Mouse (Mus musculus) heart, postnatal 0 days (tissue): ENCODE data around the gene Mpzl2. TPM values are rescaled to one million over a fixed set of nuclear protein-coding genes. Genes with fewer than 3 reads are reported as not detected.
A peak's percentile ranks its signal among the peaks of the same experiment; 100 is the strongest.

Source experiments
- ATAC-seq: fragments of 200-750 bp; cut with Nextera tagmentation; 2 replicates; pipeline ENCODE4 v1.8.0; 2017; ENCODE audit warnings: low read depth, moderate number of reproducible peaks, moderate library complexity; ENCODE audit not compliant: insufficient read depth
- DNase-seq: peaks from one replicate; pipeline ENCODE4 v3.0.0-alpha.2; 2016; ENCODE audit warnings: low spot score
- H3K27ac ChIP-seq: fragments of 300-500 bp; sonication (generic); 2 replicates; pipeline ENCODE4 v1.5.1; 2014; ENCODE audit warnings: low read depth, mild to moderate bottlenecking
- H3K27me3 ChIP-seq: fragments of 300-500 bp; sonication (generic); 2 replicates; pipeline ENCODE4 v1.6.1; 2014; ENCODE audit warnings: low read length, mixed read lengths; ENCODE audit not compliant: control insufficient read depth, insufficient read depth
- H3K36me3 ChIP-seq: fragments of 300-500 bp; sonication (generic); replicated peaks from 2 replicates; pipeline ENCODE4 v1.6.1; 2014; ENCODE audit warnings: low read length, mixed read lengths; ENCODE audit not compliant: control insufficient read depth, insufficient read depth
- H3K4me1 ChIP-seq: fragments of 300-500 bp; sonication (generic); 2 replicates; pipeline ENCODE4 v1.6.1; 2014; ENCODE audit warnings: antibody characterized with exemption; ENCODE audit not compliant: control insufficient read depth, insufficient read depth
- H3K4me2 ChIP-seq: fragments of 300-500 bp; sonication (generic); 2 replicates; pipeline ENCODE4 v1.6.1; 2014; ENCODE audit warnings: low read depth, mild to moderate bottlenecking, low read length, moderate library complexity
- H3K4me3 ChIP-seq: fragments of 300-500 bp; sonication (generic); 2 replicates; pipeline ENCODE4 v1.5.1; 2014; ENCODE audit warnings: low read depth, low read length
- H3K9ac ChIP-seq: fragments of 300-500 bp; sonication (generic); replicated peaks from 2 replicates; pipeline ENCODE4 v1.6.1; 2014; ENCODE audit warnings: low read depth, low read length, mixed read lengths
- H3K9me3 ChIP-seq: fragments of 300-500 bp; sonication (generic); replicated peaks from 2 replicates; pipeline ENCODE4 v1.6.1; 2016; ENCODE audit warnings: low read length; ENCODE audit not compliant: control insufficient read depth
- CTCF ChIP-seq: IDR thresholded peaks from 2 replicates; pipeline ENCODE4 v1.5.1; 2016; ENCODE audit warnings: antibody characterized with exemption, control low read depth, low read depth
- EP300 ChIP-seq: IDR thresholded peaks from 2 replicates; pipeline ENCODE4 v1.6.1; 2016; ENCODE audit warnings: antibody characterized with exemption, low read depth
- WGBS: fragments of 180-500 bp; shearing (Covaris S2); extraction: QIAGEN DNeasy Blood & Tissue Kit; methylation state at CpG from one replicate; pipeline ENCODE4 v1.1.7; 2014; 5-methylcytosine and 5-hydroxymethylcytosine counted together
- polyA plus RNA-seq: library from polyadenylated mRNA; unstranded; fragments of >200 nt; fragmentation: Nextera tagmentation; extraction: Ambion mirVana; gene quantifications from 2 replicates; pipeline ENCODE4 v1.2.1, GENCODE M21; 2015
- total RNA-seq: library from RNA; depleted of rRNA; stranded (reverse); fragments of >200 nt; gene quantifications from 2 replicates; pipeline ENCODE4 v1.2.3, GENCODE M21; 2014; ENCODE audit warnings: low replicate concordance

Gene Mpzl2
- total and polyA plus RNA-seq, 2 experiments from 2014 or later = 0.15 to 0.42 TPM

GRCm38 (mm10) chr9:45018031-45018430 is 21.6 kb upstream of the Mpzl2 start:
- no peak overlapping the region for H3K27ac ChIP-seq
- ATAC-seq (no peak), DNase-seq (no peak)
- TF ChIP-seq CTCF = no peak
- TF ChIP-seq EP300 = no peak
- H3K9me3 ChIP-seq = no peaks in the 10 kb centered on the region
- no peak overlapping the region for H3K9ac ChIP-seq
- no peaks in the 10 kb centered on the region for H3K36me3 ChIP-seq
- no peaks in the 10 kb centered on the region for H3K27me3 ChIP-seq
- no peak overlapping the region for H3K4me2 ChIP-seq
- no peaks in the 10 kb centered on the region for H3K4me1 ChIP-seq
- 79% methylated on average over 11 of the region's 11 CpGs for WGBS
- no peak overlapping the region for H3K4me3 ChIP-seq

- DNase-seq = peak; percentile 52
- 10% methylated on average over 3 of the region's 3 CpGs for WGBS
Measured at GRCm38 (mm10) chr9:45022800-45023199, 16.8 kb upstream of the Mpzl2 start.

GRCm38 (mm10) chr9:45023638-45024037 is 16.0 kb upstream of the Mpzl2 start:
- no peak overlapping the region for H3K9ac ChIP-seq
- no peak overlapping the region for H3K4me2 ChIP-seq
- DNase-seq (no peak), ATAC-seq (no peak)
- 55% methylated on average over 3 of the region's 3 CpGs for WGBS
- no peaks in the 10 kb centered on the region for H3K4me1 ChIP-seq
- H3K4me3 ChIP-seq = no peak overlapping the region
- no peak overlapping the region for H3K27ac ChIP-seq
- H3K9me3 ChIP-seq = no peaks in the 10 kb centered on the region
- TF ChIP-seq EP300 = no peak
- TF ChIP-seq CTCF = no peak
- no peaks in the 10 kb centered on the region for H3K36me3 ChIP-seq
- H3K27me3 ChIP-seq = peaks cover 19% of the 10 kb centered on the region

More at GRCm38 (mm10) chr9:45022800-45023199, 16.8 kb upstream of the Mpzl2 start:
- TF ChIP-seq EP300 (no peak), CTCF (peak; percentile 90)
- Histone ChIP-seq H3K4me3 (no peak overlapping the region), H3K9ac (no peak overlapping the region), H3K4me2 (no peak overlapping the region), H3K27ac (no peak overlapping the region), H3K36me3 (no peaks in the 10 kb centered on the region), H3K4me1 (no peaks in the 10 kb centered on the region), H3K9me3 (no peaks in the 10 kb centered on the region), H3K27me3 (peaks cover 14% of the 10 kb centered on the region)
- ATAC-seq = no peak

- no peak for ATAC-seq
- WGBS = 55% methylated on average over 2 of the region's 2 CpGs
- DNase-seq = no peak
- Histone ChIP-seq H3K4me1 (no peaks in the 10 kb centered on the region), H3K4me2 (no peak overlapping the region), H3K27ac (no peak overlapping the region), H3K9me3 (no peaks in the 10 kb centered on the region), H3K27me3 (peaks cover 24% of the 10 kb centered on the region), H3K4me3 (no peak overlapping the region), H3K9ac (no peak overlapping the region), H3K36me3 (no peaks in the 10 kb centered on the region)
- TF ChIP-seq EP300 (no peak), CTCF (no peak)
Measured at GRCm38 (mm10) chr9:45024187-45024586, 15.4 kb upstream of the Mpzl2 start.

- Histone ChIP-seq H3K27ac (no peak overlapping the region), H3K4me1 (no peaks in the 10 kb centered on the region), H3K36me3 (no peaks in the 10 kb centered on the region), H3K4me3 (no peak overlapping the region), H3K4me2 (no peak overlapping the region), H3K9me3 (no peaks in the 10 kb centered on the region), H3K27me3 (peaks cover 33% of the 10 kb centered on the region), H3K9ac (no peak overlapping the region)
- ATAC-seq = no peak
- WGBS = 55% methylated on average over 8 of the region's 8 CpGs
- no peak for TF ChIP-seq CTCF
- TF ChIP-seq EP300 = no peak
- DNase-seq = no peak
Measured at GRCm38 (mm10) chr9:45027376-45027775, 12.2 kb upstream of the Mpzl2 start.

DNA sequence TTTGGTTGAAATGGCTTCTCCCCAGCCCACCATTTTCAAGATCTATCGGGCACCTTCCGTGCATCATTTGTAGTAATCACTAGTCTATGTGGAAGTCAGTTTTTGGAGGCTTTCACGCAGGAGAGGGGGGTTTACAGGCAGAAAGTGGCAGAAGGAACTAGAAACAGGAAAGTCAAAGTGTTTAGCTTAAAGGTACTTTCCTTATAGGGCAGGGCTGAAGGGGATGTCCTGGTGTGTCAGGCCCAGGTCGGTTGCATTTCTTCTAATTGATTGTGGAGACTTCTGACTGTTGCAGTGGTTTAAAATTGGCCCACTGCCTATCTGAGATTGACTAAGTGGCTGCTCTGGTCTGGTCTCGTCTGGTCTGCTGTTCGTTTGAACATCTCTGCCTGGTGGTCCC is 9.3 kb upstream of the Mpzl2 start:
- Histone ChIP-seq H3K9ac (no peak overlapping the region), H3K27ac (no peak overlapping the region), H3K4me3 (no peak overlapping the region), H3K36me3 (no peaks in the 10 kb centered on the region), H3K27me3 (peaks cover 32% of the 10 kb centered on the region), H3K4me2 (no peak overlapping the region), H3K9me3 (no peaks in the 10 kb centered on the region), H3K4me1 (no peaks in the 10 kb centered on the region)
- no peak for ATAC-seq
- TF ChIP-seq CTCF (no peak), EP300 (no peak)
- 47% methylated on average over 6 of the region's 6 CpGs for WGBS
- DNase-seq = no peak
